Mouse (Mus musculus) kidney, embryonic 16.5 days (tissue): ENCODE results near the gene Fgfr2. TPM values are rescaled to one million over a fixed set of nuclear protein-coding genes. Genes with fewer than 3 reads are reported as not detected.
"Not testable (repeated sequence)": the region's sequence is repeated elsewhere in the genome, so short reads cannot be mapped to it uniquely, and the experiment has no call there.

Experiments used
- ATAC-seq: fragments of 200-750 bp; cut with Nextera tagmentation; 2 replicates; pipeline ENCODE4 v1.8.0; 2017; ENCODE audit warnings: moderate TSS enrichment; ENCODE audit not compliant: low FRiP score, low TSS enrichment
- H3K27ac ChIP-seq: fragments of 300-500 bp; sonication (generic); 2 replicates; pipeline ENCODE4 v1.5.1; 2014; ENCODE audit warnings: low read length
- H3K27me3 ChIP-seq: fragments of 300-500 bp; sonication (generic); 2 replicates; pipeline ENCODE4 v1.6.1; 2014; ENCODE audit warnings: low read length, control low read depth, mixed read lengths; ENCODE audit not compliant: insufficient read depth
- H3K36me3 ChIP-seq: fragments of 300-500 bp; sonication (generic); 2 replicates; pipeline ENCODE4 v1.6.1; 2014; ENCODE audit warnings: low read length, control low read depth, mixed read lengths; ENCODE audit not compliant: insufficient read depth
- H3K4me1 ChIP-seq: fragments of 300-500 bp; sonication (generic); 2 replicates; pipeline ENCODE4 v1.6.1; 2014; ENCODE audit warnings: low read length, control low read depth, mixed read lengths; ENCODE audit not compliant: insufficient read depth
- H3K4me2 ChIP-seq: fragments of 300-500 bp; sonication (generic); replicated peaks from 2 replicates; pipeline ENCODE4 v1.6.1; 2014; ENCODE audit warnings: low read depth, low read length
- H3K4me3 ChIP-seq: fragments of 300-500 bp; sonication (generic); 2 replicates; pipeline ENCODE4 v1.5.1; 2014; ENCODE audit warnings: mild to moderate bottlenecking, low read length
- H3K9ac ChIP-seq: fragments of 300-500 bp; sonication (generic); replicated peaks from 2 replicates; pipeline ENCODE4 v1.6.1; 2014; ENCODE audit warnings: low read length
- H3K9me3 ChIP-seq: fragments of 300-500 bp; sonication (generic); 2 replicates; pipeline ENCODE4 v1.6.1; 2016; ENCODE audit warnings: low read length, control low read depth
- WGBS: fragments of 180-500 bp; shearing (Covaris S2); extraction: QIAGEN DNeasy Blood & Tissue Kit; methylation state at CpG from one replicate; pipeline ENCODE4 v1.1.7; 2014; 5-methylcytosine and 5-hydroxymethylcytosine counted together
- polyA plus RNA-seq: library from polyadenylated mRNA; unstranded; fragments of >200 nt; fragmentation: Nextera tagmentation; extraction: Ambion mirVana; gene quantifications from 2 replicates; pipeline ENCODE4 v1.2.1, GENCODE M21; 2015

Fgfr2 gene
- polyA plus RNA-seq, 1 experiment from 2014 or later = 118 TPM

GRCm38 (mm10) chr7:132665664-132666382, 457.3 kb downstream of the Fgfr2 start:
- no peak for ATAC-seq
- Histone ChIP-seq H3K9ac (no peak overlapping the region), H3K4me2 (no peak overlapping the region), H3K9me3 (no peaks in the 10 kb centered on the region), H3K4me3 (no peak overlapping the region), H3K27me3 (no peaks in the 10 kb centered on the region), H3K4me1 (peaks cover 2% of the 10 kb centered on the region; the same call in 1 of the 2 replicates), H3K27ac (no peak overlapping the region), H3K36me3 (no peaks in the 10 kb centered on the region)
- 52% methylated on average over 8 of the region's 8 CpGs for WGBS

DNA sequence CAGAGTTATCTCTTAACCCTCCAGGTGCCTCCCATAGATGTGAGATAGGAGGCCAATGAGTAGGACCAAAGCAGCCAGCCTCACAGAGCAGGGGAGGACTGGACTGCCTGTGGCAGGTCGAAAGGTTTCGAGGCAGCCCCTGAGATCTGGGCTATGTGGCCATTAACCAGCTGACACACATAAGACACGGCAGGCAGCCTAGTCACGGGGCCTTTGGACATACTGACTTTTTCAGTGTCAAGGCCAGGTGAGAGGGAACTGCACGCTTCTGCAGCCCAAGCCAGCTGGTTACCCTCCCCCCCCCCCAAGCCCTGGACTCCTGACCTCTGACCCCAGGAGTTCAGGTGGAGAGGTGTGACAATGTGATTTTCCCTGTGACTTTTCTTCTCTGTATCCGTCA, 458.3 kb downstream of the Fgfr2 start:
- WGBS = 81% methylated on average over 6 of the region's 6 CpGs
- no peak for ATAC-seq
- Histone ChIP-seq H3K27ac (no peak overlapping the region), H3K27me3 (no peaks in the 10 kb centered on the region), H3K4me2 (no peak overlapping the region), H3K36me3 (no peaks in the 10 kb centered on the region), H3K9me3 (no peaks in the 10 kb centered on the region), H3K4me3 (no peak overlapping the region), H3K4me1 (peaks cover 8% of the 10 kb centered on the region; the same call in 1 of the 2 replicates), H3K9ac (no peak overlapping the region)

- H3K4me2 ChIP-seq, H3K27me3 ChIP-seq, H3K27ac ChIP-seq, H3K36me3 ChIP-seq, H3K4me3 ChIP-seq, H3K9ac ChIP-seq, ATAC-seq, H3K9me3 ChIP-seq: not testable (repeated sequence)
- H3K4me1 ChIP-seq = peaks cover 27% of the 10 kb centered on the region
- 59% methylated on average over 6 of the region's 6 CpGs for WGBS
Measured at GRCm38 (mm10) chr7:132662831-132663230, 460.3 kb downstream of the Fgfr2 start.

DNA sequence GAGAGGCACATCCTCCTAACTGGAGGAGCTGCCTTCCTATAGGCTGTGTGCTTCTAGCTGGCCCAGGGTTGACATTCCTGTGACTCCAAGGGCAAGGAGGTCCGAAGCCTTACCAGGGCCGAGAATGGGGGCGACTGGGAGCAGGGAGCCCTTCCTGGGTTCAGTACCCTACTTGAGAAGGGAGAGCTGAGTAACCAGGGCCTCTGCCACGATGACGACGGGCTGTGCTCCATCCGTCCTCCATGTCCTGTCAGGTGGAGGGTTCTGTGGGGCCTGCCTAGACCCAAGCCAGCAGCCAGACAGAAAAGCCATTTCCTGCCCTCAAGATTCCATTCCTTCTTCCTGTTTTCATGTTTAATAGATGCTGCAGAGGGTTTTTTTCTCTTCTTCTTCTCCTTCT, 463.5 kb downstream of the Fgfr2 start:
- 49% methylated on average over 7 of the region's 7 CpGs for WGBS
- Histone ChIP-seq H3K4me1 (peaks cover 40% of the 10 kb centered on the region), H3K27ac (no peak overlapping the region)

DNA sequence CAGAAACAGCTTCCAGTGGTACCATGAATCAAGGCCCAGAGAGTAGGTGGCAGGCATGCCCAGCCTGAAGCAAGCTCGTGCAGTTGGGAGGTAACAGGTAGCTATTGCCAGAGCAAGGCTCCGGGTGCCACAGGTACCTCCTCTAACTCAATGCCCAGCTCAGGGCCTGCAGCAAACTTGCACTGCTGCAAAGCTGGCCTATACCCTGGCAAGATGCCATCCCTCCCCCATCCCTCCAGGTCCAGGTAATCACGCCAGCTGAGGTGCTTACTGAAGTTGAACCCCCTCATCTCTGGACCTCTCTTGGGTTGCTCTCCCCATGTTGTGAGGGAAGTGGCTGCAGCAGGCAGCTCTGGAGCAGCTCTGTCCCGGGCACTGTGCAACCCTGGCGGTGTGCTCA, 464.5 kb downstream of the Fgfr2 start:
- WGBS = 80% methylated on average over 5 of the region's 5 CpGs
- no peak for ATAC-seq
- Histone ChIP-seq H3K27ac (peak overlapping the region; percentile 50), H3K4me1 (peaks cover 40% of the 10 kb centered on the region), H3K4me3 (no peak overlapping the region), H3K4me2 (no peak overlapping the region), H3K27me3 (no peaks in the 10 kb centered on the region), H3K9ac (no peak overlapping the region), H3K36me3 (no peaks in the 10 kb centered on the region), H3K9me3 (no peaks in the 10 kb centered on the region)

More for the DNA sequence above, 463.5 kb downstream of the Fgfr2 start:
- Histone ChIP-seq H3K9me3 (no peaks in the 10 kb centered on the region), H3K9ac (no peak overlapping the region), H3K36me3 (no peaks in the 10 kb centered on the region), H3K4me3 (no peak overlapping the region), H3K4me2 (no peak overlapping the region), H3K27me3 (no peaks in the 10 kb centered on the region)
- no peak for ATAC-seq

- Histone ChIP-seq H3K9me3 (no peaks in the 10 kb centered on the region), H3K4me1 (peaks cover 40% of the 10 kb centered on the region), H3K4me2 (no peak overlapping the region), H3K27ac (peak overlapping the region; percentile 50), H3K27me3 (no peaks in the 10 kb centered on the region), H3K4me3 (no peak overlapping the region), H3K9ac (0 out of 2 replicates have a peak overlapping the region, but pooled peaks have one; percentile 33), H3K36me3 (no peaks in the 10 kb centered on the region)
- no peak for ATAC-seq
- 6% methylated on average over 9 of the region's 9 CpGs for WGBS
Measured at GRCm38 (mm10) chr7:132658058-132658450, 465.1 kb downstream of the Fgfr2 start.

- peak overlapping the region; percentile 50 for H3K27ac ChIP-seq
- no peak for ATAC-seq
- H3K4me2 ChIP-seq = no peak overlapping the region
- WGBS = 48% methylated on average over 14 of the region's 14 CpGs
- H3K4me3 ChIP-seq = no peak overlapping the region
- no peaks in the 10 kb centered on the region for H3K9me3 ChIP-seq
- H3K9ac ChIP-seq = no peak overlapping the region
- H3K27me3 ChIP-seq = no peaks in the 10 kb centered on the region
- peaks cover 40% of the 10 kb centered on the region for H3K4me1 ChIP-seq
- no peaks in the 10 kb centered on the region for H3K36me3 ChIP-seq
Measured at GRCm38 (mm10) chr7:132657371-132658057, 465.6 kb downstream of the Fgfr2 start.

GRCm38 (mm10) chr7:132656548-132656947, 466.6 kb downstream of the Fgfr2 start:
- 3% methylated on average over 3 of the region's 3 CpGs for WGBS
- Histone ChIP-seq H3K4me1 (peaks cover 40% of the 10 kb centered on the region), H3K27ac (peak overlapping the region; percentile 36; the same call in 1 of the 2 replicates), H3K27me3 (no peaks in the 10 kb centered on the region), H3K4me3 (no peak overlapping the region), H3K36me3 (no peaks in the 10 kb centered on the region), H3K4me2 (no peak overlapping the region), H3K9me3 (no peaks in the 10 kb centered on the region), H3K9ac (0 out of 2 replicates have a peak overlapping the region, but pooled peaks have one; percentile 47)
- ATAC-seq = peak; percentile 55

DNA sequence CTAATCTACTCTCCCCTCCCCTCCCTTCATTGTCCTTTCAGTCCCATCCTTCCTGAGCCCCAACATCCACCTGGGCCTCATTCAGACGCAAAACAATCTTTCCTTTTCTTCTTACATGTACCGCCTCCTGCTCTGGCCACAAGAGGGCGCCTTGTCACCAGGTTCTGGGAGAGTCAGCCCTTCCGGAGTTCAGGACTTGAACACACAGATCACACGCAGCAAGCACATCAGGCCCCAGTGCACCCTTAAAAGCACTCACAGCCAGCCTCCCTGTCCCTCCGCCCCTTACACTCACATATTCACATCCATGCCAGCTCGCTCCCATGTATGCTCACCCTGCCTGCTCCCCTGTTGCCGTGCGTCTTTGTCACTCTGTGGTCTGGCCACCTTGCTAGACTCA, 467.1 kb downstream of the Fgfr2 start:
- 19% methylated on average over 9 of the region's 9 CpGs for WGBS
- Histone ChIP-seq H3K4me2 (no peak overlapping the region), H3K9me3 (no peaks in the 10 kb centered on the region), H3K4me1 (peaks cover 40% of the 10 kb centered on the region), H3K27me3 (no peaks in the 10 kb centered on the region), H3K9ac (peak overlapping the region; percentile 47; the same call in 1 of the 2 replicates), H3K36me3 (no peaks in the 10 kb centered on the region), H3K27ac (peak overlapping the region; percentile 36), H3K4me3 (no peak overlapping the region)
- peak; percentile 64 for ATAC-seq

GRCm38 (mm10) chr7:132654412-132654811, 468.7 kb downstream of the Fgfr2 start:
- H3K27me3 ChIP-seq = no peaks in the 10 kb centered on the region
- H3K4me1 ChIP-seq = peaks cover 29% of the 10 kb centered on the region
- H3K27ac ChIP-seq = no peak overlapping the region
- ATAC-seq = no peak
- no peaks in the 10 kb centered on the region for H3K36me3 ChIP-seq
- no peak overlapping the region for H3K4me3 ChIP-seq
- WGBS = 80% methylated on average over 3 of the region's 3 CpGs
- H3K9me3 ChIP-seq = no peaks in the 10 kb centered on the region
- no peak overlapping the region for H3K9ac ChIP-seq
- no peak overlapping the region for H3K4me2 ChIP-seq
